Mouse (Mus musculus): ENCODE results near the gene Sugt1.

- TF ChIP-seq POLR2A (IDR thresholded peaks at IDR 0.05; ENCODE audit: borderline replicate concordance, extremely low read depth, insufficient read depth, insufficient read length, poor library complexity, severe bottlenecking) (no peak), CTCF (IDR thresholded peaks at IDR 0.05; ENCODE audit: borderline replicate concordance, extremely low read depth, insufficient read depth, insufficient read length) (no peak)
Observed at GRCm38 (mm10) chr14:79541606-79542005, 45.9 kb upstream of the Sugt1 start.
